Mouse (Mus musculus) CH12.LX (cell line): ENCODE data around the gene Eif5.

Experiments used
- CTCF ChIP-seq, 2 experiments: IDR thresholded peaks in 1 of 2; conservative IDR thresholded peaks in 1 of 2; 2 replicates each; pipeline ENCODE4 v1.5.1; 2011 to 2012; ENCODE audit warnings: low read depth in 2 of 2, low read length in 2 of 2, improper control_type of control experiment in 1 of 2, inconsistent platforms in 1 of 2, mild to moderate bottlenecking in 1 of 2, moderate library complexity in 1 of 2
- E2F4 ChIP-seq: IDR thresholded peaks from 2 replicates; pipeline ENCODE4 v1.6.1; 2011; ENCODE audit warnings: low read depth, low read length, improper control_type of control experiment; ENCODE audit not compliant: insufficient replicate concordance
- EP300 ChIP-seq: IDR thresholded peaks from 2 replicates; pipeline ENCODE4 v1.6.1; 2011; ENCODE audit warnings: low read length, improper control_type of control experiment
- HCFC1 ChIP-seq: IDR thresholded peaks from 2 replicates; pipeline ENCODE4 v1.6.1; 2012; ENCODE audit warnings: low read depth, mild to moderate bottlenecking, inconsistent platforms, low read length, improper control_type of control experiment
- MAX ChIP-seq: IDR thresholded peaks from 2 replicates; pipeline ENCODE4 v1.6.1; 2011; ENCODE audit warnings: low read length, improper control_type of control experiment
- NRF1 ChIP-seq: IDR thresholded peaks from 2 replicates; pipeline ENCODE4 v1.6.1; 2014; ENCODE audit warnings: low read depth, mild to moderate bottlenecking, inconsistent platforms, low read length, improper control_type of control experiment, moderate library complexity
- POLR2A ChIP-seq: IDR thresholded peaks from 2 replicates; pipeline ENCODE4 v1.6.1; 2011; ENCODE audit warnings: low read depth, mild to moderate bottlenecking, improper control_type of control experiment, low read length
- POLR2AphosphoS2 ChIP-seq: IDR thresholded peaks from 2 replicates; pipeline ENCODE4 v1.6.1; 2011; ENCODE audit warnings: low read depth, low read length, improper control_type of control experiment
- RAD21 ChIP-seq: IDR thresholded peaks from 2 replicates; pipeline ENCODE4 v1.6.1; 2011; ENCODE audit warnings: low read depth, mild to moderate bottlenecking, low read length, improper control_type of control experiment, moderate library complexity
- USF1 ChIP-seq: IDR thresholded peaks from 2 replicates; pipeline ENCODE4 v1.6.1; 2014; ENCODE audit warnings: low read depth, mild to moderate bottlenecking, inconsistent platforms, low read length, improper control_type of control experiment
- ZKSCAN1 ChIP-seq: IDR thresholded peaks from 2 replicates; pipeline ENCODE4 v1.6.1; 2012; ENCODE audit warnings: low read depth, inconsistent platforms, low read length, improper control_type of control experiment, borderline replicate concordance
- ZMIZ1 ChIP-seq: IDR thresholded peaks from 2 replicates; pipeline ENCODE4 v1.6.1; 2012; ENCODE audit warnings: low read depth, mild to moderate bottlenecking, inconsistent platforms, low read length, improper control_type of control experiment

DNA sequence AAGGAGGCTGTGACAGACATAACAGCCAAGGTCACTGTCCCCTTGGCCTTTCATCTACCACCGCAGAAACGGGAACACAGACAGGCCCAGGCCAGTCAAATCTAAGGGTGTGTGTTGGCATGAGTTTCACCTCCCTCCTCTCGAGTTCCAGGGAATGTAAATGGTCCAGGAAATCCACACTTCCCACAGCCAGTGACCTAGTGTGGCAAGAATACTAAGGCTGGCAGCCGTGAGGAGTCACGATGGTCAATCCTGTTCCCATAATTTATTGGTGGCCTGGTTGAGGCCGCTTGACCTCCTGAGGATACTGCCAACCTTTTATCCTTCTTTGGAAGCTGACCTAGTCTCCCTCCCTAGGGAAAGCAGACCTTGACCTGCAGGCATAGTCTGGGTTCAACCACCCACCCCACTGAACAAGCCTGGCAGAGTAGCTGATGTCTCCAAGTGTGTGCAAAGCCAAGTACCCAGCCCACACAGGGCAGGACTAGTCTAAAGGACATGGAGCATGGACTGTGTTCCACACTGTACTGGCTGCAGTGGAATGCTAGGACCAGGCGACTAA, 23.5 kb upstream of the Eif5 start:
- TF ChIP-seq ZMIZ1 (no peak), NRF1 (no peak), POLR2A (no peak), CTCF (conservative IDR thresholded peaks at IDR 0.05 in 1 of 2, IDR thresholded peaks at IDR 0.05 in 1 of 2; ENCODE audit: low read depth in 2 of 2, low read length in 2 of 2) (no peak), E2F4 (no peak), RAD21 (no peak), EP300 (no peak), ZKSCAN1 (no peak), HCFC1 (no peak), POLR2AphosphoS2 (no peak), MAX (no peak), USF1 (no peak)
